Mouse (Mus musculus) heart, adult 2 months (tissue): ENCODE measurements around the gene Ovca2.
A peak's percentile ranks its signal among the peaks of the same experiment; 100 is the strongest.

Experiments used
- CTCF ChIP-seq: fragments of 200-600 bp; IDR thresholded peaks from 2 replicates; pipeline ENCODE4 v1.8.1; 2022; ENCODE audit warnings: antibody characterized with exemption, mild to moderate bottlenecking, moderate library complexity
- EP300 ChIP-seq: fragments of 200-500 bp; IDR thresholded peaks from 2 replicates; pipeline ENCODE4 v1.6.1; 2011; ENCODE audit warnings: low read depth, low read length, control low read depth; ENCODE audit not compliant: insufficient read depth
- POLR2A ChIP-seq: fragments of 200-500 bp; IDR thresholded peaks from 2 replicates; pipeline ENCODE4 v1.6.1; 2011; ENCODE audit warnings: mild to moderate bottlenecking, low read depth, low read length, control low read depth; ENCODE audit not compliant: insufficient read depth

GRCm38 (mm10) chr11:75158432-75158831, 20.2 kb downstream of the Ovca2 start:
- 0 out of 2 replicates have a peak, but pooled peaks have one; percentile 18 for TF ChIP-seq POLR2A
- TF ChIP-seq CTCF = no peak
- 0 out of 2 replicates have a peak, but pooled peaks have one; percentile 29 for TF ChIP-seq EP300
